Mouse (Mus musculus): ENCODE results near the gene Bicral.

DNA sequence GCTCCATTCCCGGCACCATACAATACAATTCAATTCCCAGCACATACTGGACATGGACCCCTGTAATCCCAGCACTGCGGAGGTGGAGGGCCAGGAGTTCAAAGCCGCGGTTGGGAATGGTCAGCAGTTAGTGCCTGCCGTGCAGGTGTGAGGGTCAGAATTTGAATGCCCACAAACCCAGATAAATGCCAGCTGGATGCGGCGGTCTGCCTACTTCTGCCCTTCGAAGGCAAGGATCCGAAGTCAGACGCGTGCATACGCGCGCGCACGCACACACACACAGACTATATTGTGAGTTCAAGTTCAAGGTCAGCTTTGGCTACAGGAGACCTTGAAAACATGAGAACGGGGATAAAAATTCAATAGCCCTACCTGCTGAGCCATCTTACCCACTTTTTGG lies 86.7 kb downstream of the Bicral start:
- no peak for TF ChIP-seq CTCF (conservative IDR thresholded peaks at IDR 0.05; ENCODE audit: low read length)
- no peak for TF ChIP-seq POU5F1 (IDR thresholded peaks at IDR 0.05; ENCODE audit: borderline replicate concordance, low read length)
- TF ChIP-seq NANOG (IDR thresholded peaks at IDR 0.05; ENCODE audit: borderline replicate concordance, low read length): no peak
